Mouse (Mus musculus): ENCODE results near the gene Krt20. TPM values are rescaled to one million over a fixed set of nuclear protein-coding genes. Genes with fewer than 3 reads are reported as not detected.

The Krt20 gene
- total and polyA plus RNA-seq, 3 experiments: not detected

- ATAC-seq (ENCODE audit: extremely low read depth, insufficient number of reproducible peaks, low FRiP score, poor library complexity, severe bottlenecking): no peak
- Histone ChIP-seq H3K36me3 (replicated peaks) (peaks cover 19% of the 10 kb centered on the region), H3K4me3 (ENCODE audit: low read depth, low read length) (no peak overlapping the region), H3K4me1 (ENCODE audit: insufficient read depth, low read depth, low read length) (peaks cover 19% of the 10 kb centered on the region), H3K27me3 (ENCODE audit: insufficient read depth, low read length) (no peaks in the 10 kb centered on the region), H3K9me3 (replicated peaks) (no peaks in the 10 kb centered on the region)
- no peak for DNase-seq (ENCODE audit: low spot score)
- TF ChIP-seq CTCF (IDR thresholded peaks at IDR 0.05; ENCODE audit: low read depth, low read length): no peak
- TF ChIP-seq GATA2 (IDR thresholded peaks at IDR 0.05; ENCODE audit: borderline replicate concordance, low read depth, low read length): no peak
- TF ChIP-seq GATA1 (IDR thresholded peaks at IDR 0.05; ENCODE audit: borderline replicate concordance, low read length): no peak
- no peak for TF ChIP-seq POLR2AphosphoS5 (IDR thresholded peaks at IDR 0.05; ENCODE audit: insufficient replicate concordance, low read depth, low read length)
- no peak for TF ChIP-seq TAL1 (conservative IDR thresholded peaks at IDR 0.05; ENCODE audit: low read depth, low read length)
These were observed 47.1 kb downstream of the Krt20 start for GRCm38 (mm10) chr11:99390866-99391265.

- Histone ChIP-seq H3K4me3 (ENCODE audit: low read depth, low read length) (no peak within 1 kb of the TSS), H3K9me3 (replicated peaks) (no peaks in the 10 kb centered on the region), H3K27me3 (ENCODE audit: insufficient read depth, low read length) (no peaks in the 10 kb centered on the region), H3K36me3 (replicated peaks) (peaks cover 19% of the 10 kb centered on the region), H3K4me1 (ENCODE audit: insufficient read depth, low read depth, low read length) (peaks cover 22% of the 10 kb centered on the region)
- DNase-seq (ENCODE audit: low spot score) (no peak), ATAC-seq (ENCODE audit: extremely low read depth, insufficient number of reproducible peaks, low FRiP score, poor library complexity, severe bottlenecking) (no peak)
- TF ChIP-seq GATA2 (IDR thresholded peaks at IDR 0.05; ENCODE audit: borderline replicate concordance, low read depth, low read length) (no peak), POLR2AphosphoS5 (IDR thresholded peaks at IDR 0.05; ENCODE audit: insufficient replicate concordance, low read depth, low read length) (no peak), TAL1 (conservative IDR thresholded peaks at IDR 0.05; ENCODE audit: low read depth, low read length) (no peak), GATA1 (IDR thresholded peaks at IDR 0.05; ENCODE audit: borderline replicate concordance, low read length) (no peak)
These were observed 48.7 kb downstream of the Krt20 start, which contains the start of gene Krt10 for GRCm38 (mm10) chr11:99389264-99389663. Krt10 (minus strand) TSS chr11:99389364.

GRCm38 (mm10) chr11:99388661-99389060 is 49.3 kb downstream of the Krt20 start:
- no peak for ATAC-seq (ENCODE audit: extremely low read depth, insufficient number of reproducible peaks, low FRiP score, poor library complexity, severe bottlenecking)
- DNase-seq (ENCODE audit: low spot score): no peak
- H3K36me3 ChIP-seq (replicated peaks): peaks cover 19% of the 10 kb centered on the region
- H3K4me1 ChIP-seq (ENCODE audit: insufficient read depth, low read depth, low read length): peaks cover 24% of the 10 kb centered on the region
- H3K4me3 ChIP-seq (ENCODE audit: low read depth, low read length): no peak overlapping the region
- H3K27me3 ChIP-seq (ENCODE audit: insufficient read depth, low read length): no peaks in the 10 kb centered on the region
- TF ChIP-seq GATA1 (IDR thresholded peaks at IDR 0.05; ENCODE audit: borderline replicate concordance, low read length): no peak
- no peak for TF ChIP-seq POLR2AphosphoS5 (IDR thresholded peaks at IDR 0.05; ENCODE audit: insufficient replicate concordance, low read depth, low read length)
- TF ChIP-seq GATA2 (IDR thresholded peaks at IDR 0.05; ENCODE audit: borderline replicate concordance, low read depth, low read length): no peak
- TF ChIP-seq TAL1 (conservative IDR thresholded peaks at IDR 0.05; ENCODE audit: low read depth, low read length): no peak
- no peak for TF ChIP-seq CTCF (IDR thresholded peaks at IDR 0.05; ENCODE audit: low read depth, low read length)
- H3K9me3 ChIP-seq (replicated peaks): no peaks in the 10 kb centered on the region

- TF ChIP-seq POLR2AphosphoS5 (IDR thresholded peaks at IDR 0.05; ENCODE audit: insufficient replicate concordance, low read depth, low read length): no peak
- TF ChIP-seq TAL1 (conservative IDR thresholded peaks at IDR 0.05; ENCODE audit: low read depth, low read length): no peak
- TF ChIP-seq GATA1 (IDR thresholded peaks at IDR 0.05; ENCODE audit: borderline replicate concordance, low read length): no peak
- TF ChIP-seq GATA2 (IDR thresholded peaks at IDR 0.05; ENCODE audit: borderline replicate concordance, low read depth, low read length): no peak
- TF ChIP-seq CTCF (IDR thresholded peaks at IDR 0.05; ENCODE audit: low read depth, low read length): no peak
- H3K4me3 ChIP-seq (ENCODE audit: low read depth, low read length): peak overlapping the region; percentile 74
- DNase-seq (ENCODE audit: low spot score) (peak; percentile 72), ATAC-seq (ENCODE audit: extremely low read depth, insufficient number of reproducible peaks, low FRiP score, poor library complexity, severe bottlenecking) (peak; percentile 80)
- peaks cover 24% of the 10 kb centered on the region for H3K4me1 ChIP-seq (ENCODE audit: insufficient read depth, low read depth, low read length)
- no peaks in the 10 kb centered on the region for H3K27me3 ChIP-seq (ENCODE audit: insufficient read depth, low read length)
- H3K9me3 ChIP-seq (replicated peaks): no peaks in the 10 kb centered on the region
- peaks cover 19% of the 10 kb centered on the region for H3K36me3 ChIP-seq (replicated peaks)
These were observed 51.9 kb downstream of the Krt20 start for GRCm38 (mm10) chr11:99385813-99386721.

GRCm38 (mm10) chr11:99379568-99379967 is 58.4 kb downstream of the Krt20 start:
- Histone ChIP-seq H3K27me3 (ENCODE audit: insufficient read depth, low read length) (peaks cover 1% of the 10 kb centered on the region; the same call in 1 of the 2 replicates), H3K36me3 (replicated peaks) (no peaks in the 10 kb centered on the region), H3K4me1 (ENCODE audit: insufficient read depth, low read depth, low read length) (peaks cover 5% of the 10 kb centered on the region), H3K4me3 (ENCODE audit: low read depth, low read length) (no peak overlapping the region), H3K9me3 (replicated peaks) (no peaks in the 10 kb centered on the region)
- ATAC-seq (ENCODE audit: extremely low read depth, insufficient number of reproducible peaks, low FRiP score, poor library complexity, severe bottlenecking) (peak; percentile 68), DNase-seq (ENCODE audit: low spot score) (peak; percentile 34)
- TF ChIP-seq POLR2AphosphoS5 (IDR thresholded peaks at IDR 0.05; ENCODE audit: insufficient replicate concordance, low read depth, low read length) (no peak), TAL1 (conservative IDR thresholded peaks at IDR 0.05; ENCODE audit: low read depth, low read length) (no peak), GATA2 (IDR thresholded peaks at IDR 0.05; ENCODE audit: borderline replicate concordance, low read depth, low read length) (no peak), GATA1 (IDR thresholded peaks at IDR 0.05; ENCODE audit: borderline replicate concordance, low read length) (no peak), CTCF (IDR thresholded peaks at IDR 0.05; ENCODE audit: low read depth, low read length) (peak; percentile 84)

Other genes with a start within 250 kb of the Krt20 start
Only the 20 nearest of the 30 such genes appear.
- not detected in 2 replicates for gene Krt24, start 152.9 kb downstream of the Krt20 start, total RNA-seq (2014; fragmentation: Nextera tagmentation)
- gene Krt24, start 152.9 kb downstream of the Krt20 start, total RNA-seq (2017): not detected in 2 replicates
- gene Krt24, start 152.9 kb downstream of the Krt20 start, polyA plus RNA-seq (2012): not detected in 2 replicates
- gene Krt25, start 115.2 kb downstream of the Krt20 start, total RNA-seq (2014; fragmentation: Nextera tagmentation): not detected in 2 replicates
- gene Krt25, start 115.2 kb downstream of the Krt20 start, total RNA-seq (2017): not detected in 2 replicates
- gene Krt25, start 115.2 kb downstream of the Krt20 start, polyA plus RNA-seq (2012): not detected in 2 replicates
- gene Krt26, start 100.2 kb downstream of the Krt20 start, total RNA-seq (2014; fragmentation: Nextera tagmentation): not detected in 2 replicates
- 0.06 and 0.11 TPM in 2 replicates for gene Krt26, start 100.2 kb downstream of the Krt20 start, total RNA-seq (2017)
- not detected in 2 replicates for gene Krt26, start 100.2 kb downstream of the Krt20 start, polyA plus RNA-seq (2012)
- not detected in 2 replicates for gene Krt27, start 87.0 kb downstream of the Krt20 start, total RNA-seq (2014; fragmentation: Nextera tagmentation)
- not detected in 2 replicates for gene Krt27, start 87.0 kb downstream of the Krt20 start, total RNA-seq (2017)
- not detected in 2 replicates for gene Krt27, start 87.0 kb downstream of the Krt20 start, polyA plus RNA-seq (2012)
- gene Krt28, start 63.2 kb downstream of the Krt20 start, total RNA-seq (2014; fragmentation: Nextera tagmentation): not detected in 2 replicates
- 0.11 TPM in 1 of 2 replicates, not detected in the other for gene Krt28, start 63.2 kb downstream of the Krt20 start, total RNA-seq (2017)
- not detected in 2 replicates for gene Krt28, start 63.2 kb downstream of the Krt20 start, polyA plus RNA-seq (2012)
- 5.6 and 8.6 TPM in 2 replicates for gene Krt10, start 48.8 kb downstream of the Krt20 start, total RNA-seq (2014; fragmentation: Nextera tagmentation)
- gene Krt10, start 48.8 kb downstream of the Krt20 start, total RNA-seq (2017): 1.7 and 2.0 TPM in 2 replicates
- gene Krt10, start 48.8 kb downstream of the Krt20 start, polyA plus RNA-seq (2012): 8.5 and 12.5 TPM in 2 replicates
- not detected in 2 replicates for gene Krt12, start 15.9 kb downstream of the Krt20 start, total RNA-seq (2014; fragmentation: Nextera tagmentation)
- 0.06 TPM in 1 of 2 replicates, not detected in the other for gene Krt12, start 15.9 kb downstream of the Krt20 start, total RNA-seq (2017)
- gene Krt12, start 15.9 kb downstream of the Krt20 start, polyA plus RNA-seq (2012): not detected in 2 replicates
- gene Krt23, start 55.0 kb upstream of the Krt20 start, total RNA-seq (2014; fragmentation: Nextera tagmentation): not detected in 2 replicates
- gene Krt23, start 55.0 kb upstream of the Krt20 start, total RNA-seq (2017): not detected in 2 replicates
- not detected in 2 replicates for gene Krt23, start 55.0 kb upstream of the Krt20 start, polyA plus RNA-seq (2012)
- not detected in 2 replicates for gene Krt39, start 83.2 kb upstream of the Krt20 start, total RNA-seq (2014; fragmentation: Nextera tagmentation)
- gene Krt39, start 83.2 kb upstream of the Krt20 start, total RNA-seq (2017): 0.05 TPM in 1 of 2 replicates, not detected in the other
- gene Krt39, start 83.2 kb upstream of the Krt20 start, polyA plus RNA-seq (2012): not detected in 2 replicates
- not detected in 2 replicates for gene Krt40, start 105.0 kb upstream of the Krt20 start, total RNA-seq (2014; fragmentation: Nextera tagmentation)
- 0.16 TPM in 1 of 2 replicates, not detected in the other for gene Krt40, start 105.0 kb upstream of the Krt20 start, total RNA-seq (2017)
- gene Krt40, start 105.0 kb upstream of the Krt20 start, polyA plus RNA-seq (2012): not detected in 2 replicates
- gene Krtap3-3, start 112.7 kb upstream of the Krt20 start, total RNA-seq (2014; fragmentation: Nextera tagmentation): not detected in 2 replicates
- gene Krtap3-3, start 112.7 kb upstream of the Krt20 start, total RNA-seq (2017): not detected in 2 replicates
- gene Krtap3-3, start 112.7 kb upstream of the Krt20 start, polyA plus RNA-seq (2012): not detected in 2 replicates
- gene Krtap3-2, start 118.7 kb upstream of the Krt20 start, total RNA-seq (2014; fragmentation: Nextera tagmentation): not detected in 2 replicates
- gene Krtap3-2, start 118.7 kb upstream of the Krt20 start, total RNA-seq (2017): 0.16 and 0.23 TPM in 2 replicates
- not detected in 2 replicates for gene Krtap3-2, start 118.7 kb upstream of the Krt20 start, polyA plus RNA-seq (2012)
- not detected in 2 replicates for gene Gm11939, start 121.3 kb upstream of the Krt20 start, total RNA-seq (2014; fragmentation: Nextera tagmentation)
- gene Gm11939, start 121.3 kb upstream of the Krt20 start, total RNA-seq (2017): not detected in 2 replicates
- gene Gm11939, start 121.3 kb upstream of the Krt20 start, polyA plus RNA-seq (2012): not detected in 2 replicates
- gene Krtap3-1, start 128.5 kb upstream of the Krt20 start, total RNA-seq (2014; fragmentation: Nextera tagmentation): not detected in 2 replicates
- gene Krtap3-1, start 128.5 kb upstream of the Krt20 start, total RNA-seq (2017): not detected in 2 replicates
- gene Krtap3-1, start 128.5 kb upstream of the Krt20 start, polyA plus RNA-seq (2012): not detected in 2 replicates
- not detected in 2 replicates for gene Krtap1-5, start 142.9 kb upstream of the Krt20 start, total RNA-seq (2014; fragmentation: Nextera tagmentation)
- 0.11 and 0.12 TPM in 2 replicates for gene Krtap1-5, start 142.9 kb upstream of the Krt20 start, total RNA-seq (2017)
- not detected in 2 replicates for gene Krtap1-5, start 142.9 kb upstream of the Krt20 start, polyA plus RNA-seq (2012)
- gene Krtap1-4, start 145.5 kb upstream of the Krt20 start, total RNA-seq (2014; fragmentation: Nextera tagmentation): not detected in 2 replicates
- 0.41 TPM in 1 of 2 replicates, not detected in the other for gene Krtap1-4, start 145.5 kb upstream of the Krt20 start, total RNA-seq (2017)
- not detected in 2 replicates for gene Krtap1-4, start 145.5 kb upstream of the Krt20 start, polyA plus RNA-seq (2012)
- not detected in 2 replicates for gene Krtap1-3, start 153.2 kb upstream of the Krt20 start, total RNA-seq (2014; fragmentation: Nextera tagmentation)
- not detected in 2 replicates for gene Krtap1-3, start 153.2 kb upstream of the Krt20 start, total RNA-seq (2017)
- not detected in 2 replicates for gene Krtap1-3, start 153.2 kb upstream of the Krt20 start, polyA plus RNA-seq (2012)
- not detected in 2 replicates for gene Krtap9-3, start 160.0 kb upstream of the Krt20 start, total RNA-seq (2014; fragmentation: Nextera tagmentation)
- gene Krtap9-3, start 160.0 kb upstream of the Krt20 start, total RNA-seq (2017): 0.49 TPM in 1 of 2 replicates, not detected in the other
- gene Krtap9-3, start 160.0 kb upstream of the Krt20 start, polyA plus RNA-seq (2012): not detected in 2 replicates
- not detected in 2 replicates for gene Gm11938, start 165.2 kb upstream of the Krt20 start, total RNA-seq (2014; fragmentation: Nextera tagmentation)
- gene Gm11938, start 165.2 kb upstream of the Krt20 start, total RNA-seq (2017): not detected in 2 replicates
- gene Gm11938, start 165.2 kb upstream of the Krt20 start, polyA plus RNA-seq (2012): not detected in 2 replicates
- gene Gm11937, start 172.0 kb upstream of the Krt20 start, total RNA-seq (2014; fragmentation: Nextera tagmentation): not detected in 2 replicates
- not detected in 2 replicates for gene Gm11937, start 172.0 kb upstream of the Krt20 start, total RNA-seq (2017)
- gene Gm11937, start 172.0 kb upstream of the Krt20 start, polyA plus RNA-seq (2012): not detected in 2 replicates